ENCODE assay signal across 18 mouse cellular contexts in genomic region chr3:31287421-31287948, GRCm38 (mm10). TPM values are rescaled to one million over a fixed set of nuclear protein-coding genes. Genes with fewer than 3 reads are reported as not detected.
"Had no signal": no experiment of that assay in that cellular context is flagged by ENCODE, and none has a peak within 500 bp of the region (broad histone marks: within the 10 kb centered on the region; RNA-seq: fewer than 3 reads in every experiment).

No protein-coding gene starts in this region.

- H3K9me3 ChIP-seq: limb, embryonic 10.5 days; liver, embryonic 15.5 days; megakaryocyte, embryonic 14.5 days; midbrain, embryonic 12.5 days; neural tube, embryonic 13.5 days had no signal

- DNase-seq: kidney, adult 8-10 months; kidney, postnatal 25 days; lung, adult 2 months; lung, postnatal 10 days; retina, postnatal 1 day; right cerebral cortex, postnatal 4 days; spleen, adult 18-20 months; thymus, adult 18-20 months; thymus, postnatal 25 days had no signal

- H3K27me3 ChIP-seq: liver, embryonic 15.5 days; megakaryocyte, embryonic 14.5 days; midbrain, embryonic 12.5 days; neural tube, embryonic 13.5 days had no signal

- H3K27ac ChIP-seq: left cerebral cortex, adult 2 months; limb, embryonic 10.5 days; liver, embryonic 15.5 days; macrophage; midbrain, embryonic 12.5 days; neural tube, embryonic 13.5 days had no signal

- H3K9ac ChIP-seq: liver, embryonic 15.5 days; midbrain, embryonic 12.5 days; neural tube, embryonic 13.5 days had no signal

- H3K4me1 ChIP-seq: liver, embryonic 15.5 days; megakaryocyte, embryonic 14.5 days; midbrain, embryonic 12.5 days had no signal

- H3K4me2 ChIP-seq: liver, embryonic 11.5 days; liver, embryonic 15.5 days; midbrain, embryonic 12.5 days; neural tube, embryonic 13.5 days had no signal

- H3K4me3 ChIP-seq: left cerebral cortex, adult 2 months; limb, embryonic 10.5 days; liver, embryonic 15.5 days; megakaryocyte, embryonic 14.5 days; midbrain, embryonic 12.5 days; neural tube, embryonic 13.5 days had no signal

- H3K36me3 ChIP-seq: limb, embryonic 10.5 days; liver, embryonic 15.5 days; midbrain, embryonic 12.5 days; neural tube, embryonic 13.5 days had no signal

RNA-seq across cellular contexts. Expression of gene Slc7a14, which starts 22.7 kb away (rescaled TPM):
- total RNA-seq: monocyte, adult 5-6 weeks had no signal
- polyA plus RNA-seq: macrophage had no signal
